Mouse (Mus musculus) stomach, embryonic 14.5 days (tissue): ENCODE data around the gene Sh3d19. TPM values are rescaled to one million over a fixed set of nuclear protein-coding genes. Genes with fewer than 3 reads are reported as not detected.

Experiments
- ATAC-seq: fragments of 200-750 bp; cut with Nextera tagmentation; 2 replicates; pipeline ENCODE4 v1.8.0; 2017; ENCODE audit warnings: low read depth, moderate TSS enrichment; ENCODE audit not compliant: insufficient number of reproducible peaks, insufficient read depth, low FRiP score
- H3K27ac ChIP-seq: fragments of 300-500 bp; sonication (generic); 2 replicates; pipeline ENCODE4 v1.5.1; 2014; ENCODE audit warnings: mild to moderate bottlenecking, low read length, moderate library complexity, mixed read lengths
- H3K27me3 ChIP-seq: fragments of 300-500 bp; sonication (generic); 2 replicates; pipeline ENCODE4 v1.6.1; 2014; ENCODE audit warnings: low read length, control low read depth, mixed read lengths; ENCODE audit not compliant: control insufficient read depth, insufficient read depth
- H3K36me3 ChIP-seq: fragments of 300-500 bp; sonication (generic); 2 replicates; pipeline ENCODE4 v1.6.1; 2014; ENCODE audit warnings: mild to moderate bottlenecking, control low read depth, low read length, moderate library complexity, mixed read lengths; ENCODE audit not compliant: control insufficient read depth, insufficient read depth
- H3K4me1 ChIP-seq: fragments of 300-500 bp; sonication (generic); 2 replicates; pipeline ENCODE4 v1.6.1; 2014; ENCODE audit warnings: low read length, control low read depth, mixed read lengths; ENCODE audit not compliant: control insufficient read depth, insufficient read depth
- H3K4me2 ChIP-seq: fragments of 300-500 bp; sonication (generic); replicated peaks from 2 replicates; pipeline ENCODE4 v1.6.1; 2014; ENCODE audit warnings: low read depth, low read length, control low read depth
- H3K4me3 ChIP-seq: fragments of 300-500 bp; sonication (generic); 2 replicates; pipeline ENCODE4 v1.5.1; 2014; ENCODE audit warnings: low read depth, low read length, control low read depth
- H3K9ac ChIP-seq: fragments of 300-500 bp; sonication (generic); replicated peaks from 2 replicates; pipeline ENCODE4 v1.6.1; 2014; ENCODE audit warnings: low read depth, mild to moderate bottlenecking, control low read depth, low read length, moderate library complexity, mixed read lengths
- H3K9me3 ChIP-seq: fragments of 300-500 bp; sonication (generic); 2 replicates; pipeline ENCODE4 v1.6.1; 2016; ENCODE audit warnings: low read depth, low read length, control low read depth; ENCODE audit not compliant: control insufficient read depth
- WGBS: fragments of 180-500 bp; shearing (Covaris S2); extraction: QIAGEN DNeasy Blood & Tissue Kit; methylation state at CpG from one replicate; pipeline ENCODE4 v1.1.7; 2014; 5-methylcytosine and 5-hydroxymethylcytosine counted together
- polyA plus RNA-seq: library from polyadenylated mRNA; unstranded; fragments of >200 nt; fragmentation: Nextera tagmentation; extraction: Ambion mirVana; gene quantifications from 2 replicates; pipeline ENCODE4 v1.2.1, GENCODE M21; 2014

The Sh3d19 gene
- polyA plus RNA-seq, result 48.1 and 48.2 TPM in 2 replicates

DNA sequence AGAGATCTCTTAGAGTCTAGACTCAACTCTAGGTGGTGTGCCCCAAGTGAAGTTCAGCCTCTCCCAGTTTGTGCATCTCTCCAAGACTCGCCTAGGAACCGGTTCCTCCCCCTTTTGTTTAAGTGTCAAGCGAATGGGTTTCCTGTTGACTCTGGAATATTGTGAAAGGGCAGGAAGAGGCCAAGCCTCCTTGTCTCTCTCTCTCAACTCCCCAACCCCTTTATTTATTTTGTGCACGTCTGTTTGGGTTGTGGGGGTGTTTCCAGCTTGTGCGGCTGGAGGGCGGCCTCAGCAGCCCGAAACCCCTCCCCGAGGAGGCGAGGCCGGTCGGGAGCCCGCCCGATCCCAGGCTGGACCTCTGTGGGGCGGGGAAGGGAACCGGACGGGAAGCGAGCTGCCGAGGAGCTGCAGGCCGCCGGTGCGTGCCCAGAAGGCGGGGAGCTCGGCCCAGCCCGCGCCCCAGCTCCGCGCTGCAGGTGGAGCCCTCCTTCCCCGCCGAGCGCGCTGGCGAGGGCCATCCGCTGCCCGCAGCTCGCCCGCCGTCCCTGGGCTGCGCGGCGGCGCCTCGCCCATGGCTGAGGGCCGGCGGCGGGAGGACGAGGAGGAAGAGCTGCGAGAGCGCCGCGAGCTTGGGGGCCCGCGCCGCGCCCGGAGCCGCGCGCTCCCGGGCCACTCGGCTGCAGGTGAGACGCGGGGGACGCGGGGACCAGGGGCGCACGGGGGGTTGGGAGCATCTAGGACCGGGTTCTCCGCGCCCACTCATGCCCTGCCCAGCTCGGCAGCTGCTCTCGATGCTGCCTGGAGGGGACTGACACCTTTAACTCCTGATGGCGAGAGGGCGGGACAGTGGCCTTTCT is at the start of gene Sh3d19:
Sh3d19 (plus strand) TSS at position 368 of the 857 bp plus-strand sequence.
- ATAC-seq, result peak; percentile 95
- no peaks in the 10 kb centered on the region for H3K36me3 ChIP-seq
- H3K27ac ChIP-seq, result peak within 1 kb of the TSS; percentile 87
- no peaks in the 10 kb centered on the region for H3K9me3 ChIP-seq
- H3K27me3 ChIP-seq, result no peaks in the 10 kb centered on the region
- H3K4me1 ChIP-seq, result peaks cover 10% of the 10 kb centered on the region; the same call in 1 of the 2 replicates
- peak within 1 kb of the TSS; percentile 85 for H3K4me3 ChIP-seq
- WGBS, result under 1% methylated on average over 61 of the region's 73 CpGs
- peak within 1 kb of the TSS; percentile 86 for H3K4me2 ChIP-seq
- H3K9ac ChIP-seq, result peak within 1 kb of the TSS; percentile 83

- H3K9me3 ChIP-seq, result no peaks in the 10 kb centered on the region
- H3K27me3 ChIP-seq, result no peaks in the 10 kb centered on the region
- no peak for ATAC-seq
- 65% methylated on average over 3 of the region's 3 CpGs for WGBS
- H3K4me2 ChIP-seq, result no peak overlapping the region
- no peak overlapping the region for H3K27ac ChIP-seq
- no peak overlapping the region for H3K4me3 ChIP-seq
- no peak overlapping the region for H3K9ac ChIP-seq
- H3K36me3 ChIP-seq, result no peaks in the 10 kb centered on the region
- no peaks in the 10 kb centered on the region for H3K4me1 ChIP-seq
These were observed 48.6 kb upstream of the Sh3d19 start for GRCm38 (mm10) chr3:85922331-85922730.

DNA sequence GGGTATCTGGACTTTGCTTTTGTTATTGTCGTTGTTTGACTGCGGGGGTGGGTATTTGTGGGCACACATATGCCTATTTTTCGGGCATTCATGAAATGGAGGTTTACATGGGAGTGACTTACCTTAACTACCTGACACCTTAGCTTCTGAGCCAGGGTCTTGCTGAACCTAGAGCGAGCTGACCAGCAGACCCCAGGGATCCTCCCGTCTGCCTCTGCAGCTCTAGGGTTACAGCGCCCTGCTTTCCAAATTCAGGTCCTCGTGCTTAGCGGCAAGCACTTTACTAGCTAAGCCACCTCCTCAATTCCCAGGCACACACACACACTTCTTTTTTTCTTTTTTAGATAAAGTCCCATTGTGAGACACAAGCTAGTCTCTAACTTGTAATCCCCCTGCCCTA is 47.6 kb upstream of the Sh3d19 start:
- Histone ChIP-seq H3K9ac (no peak overlapping the region), H3K4me3 (no peak overlapping the region), H3K36me3 (no peaks in the 10 kb centered on the region), H3K27me3 (no peaks in the 10 kb centered on the region), H3K9me3 (no peaks in the 10 kb centered on the region), H3K4me2 (no peak overlapping the region), H3K4me1 (no peaks in the 10 kb centered on the region), H3K27ac (no peak overlapping the region)
- ATAC-seq, result no peak
- 76% methylated on average over 8 of the region's 8 CpGs for WGBS

- Histone ChIP-seq H3K9me3 (no peaks in the 10 kb centered on the region), H3K4me1 (no peaks in the 10 kb centered on the region), H3K27ac (no peak overlapping the region), H3K4me3 (no peak overlapping the region), H3K4me2 (no peak overlapping the region), H3K36me3 (no peaks in the 10 kb centered on the region), H3K27me3 (no peaks in the 10 kb centered on the region), H3K9ac (no peak overlapping the region)
- peak; percentile 23; the same call in 1 of the 2 replicates for ATAC-seq
- WGBS, result 37% methylated on average over 18 of the region's 18 CpGs
These were observed 46.7 kb upstream of the Sh3d19 start for GRCm38 (mm10) chr3:85923954-85924945.

- Histone ChIP-seq H3K9ac (no peak overlapping the region), H3K27ac (no peak overlapping the region), H3K4me2 (no peak overlapping the region), H3K4me1 (no peaks in the 10 kb centered on the region), H3K36me3 (no peaks in the 10 kb centered on the region), H3K9me3 (no peaks in the 10 kb centered on the region), H3K4me3 (no peak overlapping the region), H3K27me3 (no peaks in the 10 kb centered on the region)
- WGBS, result 44% methylated on average over 9 of the region's 9 CpGs
- ATAC-seq, result no peak
These were observed 43.6 kb upstream of the Sh3d19 start for GRCm38 (mm10) chr3:85927296-85927695.

DNA sequence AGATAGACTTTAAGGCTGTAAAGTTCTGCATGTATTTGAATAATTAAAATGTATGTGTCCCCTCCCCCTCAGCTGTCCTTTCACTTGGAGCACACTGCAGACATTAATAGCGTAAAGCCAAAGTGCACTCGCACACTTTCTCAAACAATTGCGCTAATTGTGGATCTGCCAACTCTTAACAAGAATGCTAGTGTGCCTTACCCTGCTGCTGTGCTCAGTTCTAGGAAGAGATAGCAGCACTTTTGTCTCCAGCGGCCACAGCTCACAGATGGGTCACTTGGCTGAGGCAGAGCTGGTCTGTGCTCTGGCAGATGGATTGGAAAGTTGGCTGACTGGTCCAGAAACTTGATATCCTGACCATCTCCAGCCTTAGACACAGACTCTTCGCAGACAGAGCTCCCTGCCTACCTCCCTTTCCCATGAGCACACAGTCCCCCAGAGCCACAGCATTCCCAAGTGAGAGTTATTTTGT is 42.7 kb upstream of the Sh3d19 start:
- no peaks in the 10 kb centered on the region for H3K36me3 ChIP-seq
- H3K4me3 ChIP-seq, result no peak overlapping the region
- no peak for ATAC-seq
- H3K4me2 ChIP-seq, result no peak overlapping the region
- H3K9ac ChIP-seq, result no peak overlapping the region
- no peaks in the 10 kb centered on the region for H3K4me1 ChIP-seq
- H3K9me3 ChIP-seq, result no peaks in the 10 kb centered on the region
- WGBS, result 75% methylated on average over 5 of the region's 5 CpGs
- no peak overlapping the region for H3K27ac ChIP-seq
- H3K27me3 ChIP-seq, result no peaks in the 10 kb centered on the region

DNA sequence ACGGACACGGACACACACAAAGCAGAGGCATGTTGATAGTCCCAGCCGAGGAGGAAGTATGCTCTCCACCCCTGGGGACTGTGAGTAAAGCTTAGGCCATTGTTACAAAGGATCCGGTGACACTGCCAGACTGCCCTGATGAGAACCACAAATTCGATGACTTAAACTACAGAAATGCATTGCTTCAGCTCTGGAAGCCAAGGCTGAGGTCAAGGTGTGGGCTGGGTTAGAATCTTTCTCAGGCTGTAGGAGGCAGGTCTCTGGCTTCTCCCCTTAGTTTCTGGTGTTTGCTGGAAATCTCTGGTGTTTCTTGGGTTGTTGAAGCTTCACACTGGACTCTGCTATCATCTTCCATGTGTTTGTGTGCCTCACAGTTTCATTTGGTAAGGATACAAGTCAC is 41.2 kb upstream of the Sh3d19 start:
- ATAC-seq, result no peak
- H3K4me2 ChIP-seq, result no peak overlapping the region
- no peak overlapping the region for H3K9ac ChIP-seq
- no peaks in the 10 kb centered on the region for H3K9me3 ChIP-seq
- 86% methylated on average over 5 of the region's 5 CpGs for WGBS
- H3K4me3 ChIP-seq, result no peak overlapping the region
- H3K4me1 ChIP-seq, result no peaks in the 10 kb centered on the region
- H3K27me3 ChIP-seq, result no peaks in the 10 kb centered on the region
- no peak overlapping the region for H3K27ac ChIP-seq
- H3K36me3 ChIP-seq, result no peaks in the 10 kb centered on the region

DNA sequence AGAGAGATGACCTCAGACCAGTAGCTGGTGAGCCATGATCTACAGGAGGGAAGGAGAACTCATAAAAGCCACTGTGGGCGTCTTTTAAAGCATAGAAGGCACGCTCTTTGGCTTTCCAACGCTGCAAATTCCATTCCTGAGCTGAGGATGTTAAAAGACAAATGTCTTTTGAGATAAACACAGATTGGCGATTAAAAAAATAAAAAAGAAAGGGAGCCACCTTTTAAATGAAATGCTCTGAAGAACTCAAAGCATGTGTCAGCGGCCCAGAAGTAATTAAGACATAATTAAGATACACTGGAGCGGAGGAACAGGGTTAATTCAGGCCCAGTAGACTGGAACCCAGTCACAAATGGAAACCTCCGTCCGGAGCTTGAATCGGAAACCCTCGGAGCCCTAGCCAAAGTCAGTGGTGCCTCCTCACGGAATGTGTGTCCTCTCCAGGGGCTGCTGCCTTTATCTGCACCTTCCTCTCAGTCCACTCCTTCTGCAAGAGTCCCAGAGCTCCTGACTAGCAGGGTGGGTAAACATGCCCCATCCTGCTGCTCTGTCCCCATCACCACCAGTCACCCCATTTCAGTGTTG is 40.1 kb upstream of the Sh3d19 start:
- Histone ChIP-seq H3K4me3 (no peak overlapping the region), H3K9ac (no peak overlapping the region), H3K27me3 (no peaks in the 10 kb centered on the region), H3K36me3 (no peaks in the 10 kb centered on the region), H3K4me1 (no peaks in the 10 kb centered on the region), H3K4me2 (no peak overlapping the region), H3K9me3 (no peaks in the 10 kb centered on the region), H3K27ac (no peak overlapping the region)
- no peak for ATAC-seq
- 74% methylated on average over 11 of the region's 11 CpGs for WGBS
